Mouse (Mus musculus): ENCODE measurements at regions not wholly inside any gene's neighbourhood (a gene's known extent, or its start where the extent isn't known, plus 50 kb on each side); places are given as distances from the start of the nearest gene placed in this dataset.

DNA sequence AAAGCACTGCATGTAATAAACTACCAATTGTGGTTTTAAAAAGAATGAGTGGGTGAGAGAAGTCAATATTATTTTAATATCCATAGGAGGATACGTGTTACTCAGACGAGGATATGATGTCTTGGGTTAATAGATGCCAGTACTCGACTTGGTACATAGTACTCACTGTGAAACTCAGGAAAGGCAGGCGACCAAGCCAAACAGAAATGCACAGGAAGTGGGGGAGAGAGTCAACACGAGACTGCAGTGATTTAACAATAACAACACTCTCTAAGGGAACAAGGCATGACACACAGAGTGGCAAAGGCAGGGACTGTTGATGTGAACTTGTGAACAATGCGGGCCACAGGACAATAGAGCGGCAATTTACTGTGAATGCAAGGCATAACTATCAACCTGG, 464.6 kb downstream of the Etnk1 start:
- H3K4me2 ChIP-seq, result no peak overlapping the region
- H3K4me1 ChIP-seq (replicated peaks), result no peaks in the 10 kb centered on the region
- WGBS, result 73% methylated on average over 7 of the region's 7 CpGs
- no peaks in the 10 kb centered on the region for H3K27me3 ChIP-seq
- no peaks in the 10 kb centered on the region for H3K9me3 ChIP-seq
- ATAC-seq (ENCODE audit: low FRiP score), result no peak
- H3K27ac ChIP-seq, result no peak overlapping the region
- no peak overlapping the region for H3K4me3 ChIP-seq
- H3K36me3 ChIP-seq, result no peaks in the 10 kb centered on the region
- H3K9ac ChIP-seq, result no peak overlapping the region

GRCm38 (mm10) chr6:143633710-143634109, 466.7 kb downstream of the Etnk1 start:
- no peak overlapping the region for H3K4me2 ChIP-seq
- no peaks in the 10 kb centered on the region for H3K4me1 ChIP-seq (replicated peaks)
- H3K4me3 ChIP-seq, result no peak overlapping the region
- H3K27ac ChIP-seq, result no peak overlapping the region
- no peaks in the 10 kb centered on the region for H3K36me3 ChIP-seq
- H3K27me3 ChIP-seq, result no peaks in the 10 kb centered on the region
- 59% methylated on average over 6 of the region's 6 CpGs for WGBS
- no peak for ATAC-seq (ENCODE audit: low FRiP score)
- H3K9me3 ChIP-seq, result no peaks in the 10 kb centered on the region
- H3K9ac ChIP-seq, result no peak overlapping the region

DNA sequence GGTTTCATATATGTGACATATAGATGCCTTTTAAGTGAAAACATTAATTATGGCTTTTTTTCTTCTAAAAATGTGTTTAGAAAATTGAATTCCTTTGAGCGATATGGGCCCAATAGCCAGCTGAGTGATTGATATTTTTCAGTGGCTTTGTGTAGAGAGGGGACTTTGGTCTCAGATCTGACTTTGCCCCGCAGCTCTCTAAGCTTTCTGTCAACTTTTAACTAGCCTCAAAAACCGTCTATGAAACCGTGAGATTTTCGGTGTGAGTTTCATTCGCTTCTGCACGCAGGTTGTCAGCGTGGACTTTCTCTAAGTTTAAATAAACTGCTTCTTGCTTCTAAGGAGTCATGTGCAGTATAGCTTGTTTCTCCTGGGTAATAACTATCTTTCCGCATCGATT, 467.3 kb downstream of the Etnk1 start:
- no peak overlapping the region for H3K4me3 ChIP-seq
- no peak overlapping the region for H3K27ac ChIP-seq
- H3K4me2 ChIP-seq, result no peak overlapping the region
- no peaks in the 10 kb centered on the region for H3K4me1 ChIP-seq (replicated peaks)
- ATAC-seq (ENCODE audit: low FRiP score), result no peak
- H3K27me3 ChIP-seq, result no peaks in the 10 kb centered on the region
- H3K36me3 ChIP-seq, result no peaks in the 10 kb centered on the region
- no peaks in the 10 kb centered on the region for H3K9me3 ChIP-seq
- no peak overlapping the region for H3K9ac ChIP-seq
- 78% methylated on average over 10 of the region's 10 CpGs for WGBS

GRCm38 (mm10) chr6:143635043-143635442, 468.0 kb downstream of the Etnk1 start:
- no peaks in the 10 kb centered on the region for H3K4me1 ChIP-seq (replicated peaks)
- H3K36me3 ChIP-seq, result no peaks in the 10 kb centered on the region
- no peak overlapping the region for H3K4me3 ChIP-seq
- H3K27ac ChIP-seq, result no peak overlapping the region
- no peak overlapping the region for H3K4me2 ChIP-seq
- H3K9me3 ChIP-seq, result no peaks in the 10 kb centered on the region
- 82% methylated on average over 2 of the region's 2 CpGs for WGBS
- no peak overlapping the region for H3K9ac ChIP-seq
- no peak for ATAC-seq (ENCODE audit: low FRiP score)
- H3K27me3 ChIP-seq, result no peaks in the 10 kb centered on the region

DNA sequence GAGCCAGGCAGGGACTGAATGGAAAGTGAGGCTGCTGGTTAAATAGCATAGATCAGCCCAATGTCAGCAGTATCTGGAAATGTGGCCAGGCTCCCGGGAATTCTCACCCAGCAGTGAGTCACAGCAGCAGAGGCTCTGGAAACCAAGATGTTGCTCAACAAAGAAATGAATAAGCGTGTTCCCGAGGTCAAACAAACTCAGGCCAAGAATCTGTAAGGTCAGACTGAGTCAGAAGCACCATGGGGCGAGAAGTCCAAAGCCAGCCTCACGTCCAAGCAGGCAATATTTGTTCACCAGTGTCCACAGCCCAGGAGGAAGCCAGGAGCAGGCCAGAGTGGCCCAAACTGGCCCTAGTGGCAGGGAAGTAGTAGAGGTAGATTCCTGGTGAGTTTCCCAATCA, 473.6 kb downstream of the Etnk1 start:
- H3K27me3 ChIP-seq, result no peaks in the 10 kb centered on the region
- no peaks in the 10 kb centered on the region for H3K9me3 ChIP-seq
- H3K4me3 ChIP-seq, result no peak overlapping the region
- no peak overlapping the region for H3K27ac ChIP-seq
- 83% methylated on average over 5 of the region's 5 CpGs for WGBS
- H3K4me2 ChIP-seq, result no peak overlapping the region
- no peak for ATAC-seq (ENCODE audit: low FRiP score)
- H3K36me3 ChIP-seq, result no peaks in the 10 kb centered on the region
- no peaks in the 10 kb centered on the region for H3K4me1 ChIP-seq (replicated peaks)
- no peak overlapping the region for H3K9ac ChIP-seq

DNA sequence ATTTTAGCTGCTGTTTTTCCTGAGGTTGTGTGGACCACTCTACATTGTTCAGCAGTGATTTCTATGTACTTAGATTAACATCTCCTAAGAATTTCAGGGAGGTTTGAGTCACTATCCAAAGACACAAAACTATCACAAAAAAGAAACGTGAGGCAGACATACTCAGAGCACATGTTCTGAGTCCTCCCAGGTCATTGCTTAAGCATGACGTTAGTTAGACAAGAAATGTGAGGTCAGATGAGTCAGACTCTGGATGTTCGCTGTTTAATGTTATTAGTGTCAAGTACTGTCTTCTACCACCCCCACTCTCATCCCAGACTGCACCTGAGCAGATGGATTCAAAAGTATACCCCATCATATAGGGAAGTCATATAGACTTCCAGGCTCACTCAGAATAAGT, 475.0 kb downstream of the Etnk1 start:
- WGBS, result 83% methylated on average over 3 of the region's 3 CpGs
- no peak overlapping the region for H3K27ac ChIP-seq
- no peak overlapping the region for H3K4me3 ChIP-seq
- no peaks in the 10 kb centered on the region for H3K4me1 ChIP-seq (replicated peaks)
- H3K27me3 ChIP-seq, result no peaks in the 10 kb centered on the region
- no peak overlapping the region for H3K9ac ChIP-seq
- no peak overlapping the region for H3K4me2 ChIP-seq
- H3K9me3 ChIP-seq, result no peaks in the 10 kb centered on the region
- ATAC-seq (ENCODE audit: low FRiP score), result no peak
- no peaks in the 10 kb centered on the region for H3K36me3 ChIP-seq

DNA sequence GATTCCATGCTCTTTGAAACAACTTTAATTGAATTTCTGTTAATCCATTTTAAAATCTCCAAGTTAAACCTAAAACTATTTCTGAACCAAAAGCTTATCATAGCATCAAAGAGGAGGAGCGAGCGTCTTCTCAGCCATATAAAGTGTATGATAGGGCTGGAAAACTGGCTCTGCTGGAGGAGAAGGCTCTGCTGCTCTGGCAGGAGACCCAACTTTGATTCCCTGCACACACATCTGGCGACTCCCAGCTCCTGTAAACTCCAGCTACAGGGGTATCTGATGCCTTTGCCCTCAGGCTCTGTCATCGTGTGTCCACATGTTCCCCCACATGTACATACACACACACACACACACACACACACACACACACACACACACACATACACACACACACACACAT, 479.0 kb downstream of the Etnk1 start:
- WGBS, result 88% methylated on average over 4 of the region's 4 CpGs

GRCm38 (mm10) chr6:143648501-143648900, 481.5 kb downstream of the Etnk1 start:
- Histone ChIP-seq H3K27ac (no peak overlapping the region), H3K9ac (no peak overlapping the region), H3K36me3 (no peaks in the 10 kb centered on the region; the same call in 1 of the 2 replicates), H3K4me1 (replicated peaks) (no peaks in the 10 kb centered on the region), H3K9me3 (peaks cover 9% of the 10 kb centered on the region), H3K4me2 (no peak overlapping the region), H3K4me3 (no peak overlapping the region), H3K27me3 (no peaks in the 10 kb centered on the region)
- WGBS, result 72% methylated on average over 3 of the region's 3 CpGs
- ATAC-seq (ENCODE audit: low FRiP score), result no peak

More for the DNA sequence above, 479.0 kb downstream of the Etnk1 start:
- Histone ChIP-seq H3K27ac (no peak overlapping the region), H3K9ac (no peak overlapping the region), H3K9me3 (no peaks in the 10 kb centered on the region), H3K27me3 (no peaks in the 10 kb centered on the region), H3K4me3 (no peak overlapping the region), H3K36me3 (no peaks in the 10 kb centered on the region), H3K4me2 (no peak overlapping the region), H3K4me1 (replicated peaks) (no peaks in the 10 kb centered on the region)
- ATAC-seq (ENCODE audit: low FRiP score), result no peak

DNA sequence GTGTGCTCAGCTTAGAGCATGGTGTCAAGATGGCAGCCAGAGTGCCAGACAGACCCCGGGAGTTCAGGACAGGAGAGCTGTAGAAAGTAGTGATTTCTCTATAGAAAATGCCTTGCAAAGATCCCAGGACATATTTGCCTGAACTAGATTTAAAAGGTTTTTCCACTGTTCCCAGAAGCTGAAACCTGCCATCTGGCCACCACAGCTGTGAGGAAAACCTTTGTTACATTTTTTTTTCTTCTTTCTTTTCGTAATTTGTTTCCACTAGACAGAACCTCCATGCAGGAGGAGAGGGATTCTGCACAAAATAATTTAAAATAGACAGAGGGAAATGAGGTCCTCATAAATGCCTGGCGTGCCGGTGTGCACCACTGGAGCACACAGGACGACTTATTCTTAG, 489.6 kb downstream of the Etnk1 start:
- Histone ChIP-seq H3K9me3 (peaks cover 16% of the 10 kb centered on the region), H3K4me2 (no peak overlapping the region), H3K27ac (no peak overlapping the region), H3K36me3 (no peaks in the 10 kb centered on the region; the same call in 1 of the 2 replicates), H3K9ac (no peak overlapping the region), H3K4me1 (replicated peaks) (no peaks in the 10 kb centered on the region), H3K27me3 (no peaks in the 10 kb centered on the region), H3K4me3 (no peak overlapping the region)
- 67% methylated on average over 5 of the region's 5 CpGs for WGBS
- no peak for ATAC-seq (ENCODE audit: low FRiP score)

DNA sequence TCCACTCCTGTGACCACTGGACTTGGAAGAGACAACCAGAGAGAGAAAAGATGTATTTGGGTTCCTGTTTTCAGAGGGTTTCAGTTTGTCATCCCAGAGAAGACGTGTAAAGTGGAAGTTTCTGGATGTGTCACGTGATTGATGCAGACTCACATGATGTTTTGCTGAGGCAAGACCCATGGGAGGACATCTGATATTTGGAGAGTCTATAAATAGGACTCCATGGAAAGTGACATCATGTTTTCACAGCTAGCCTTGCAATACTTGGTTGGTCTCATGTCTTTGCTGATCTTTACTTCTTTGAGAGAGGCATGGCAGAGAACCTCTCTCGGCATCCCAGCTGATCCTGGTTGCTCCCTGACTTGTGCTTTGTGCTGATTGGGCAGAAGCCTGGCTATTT, 493.8 kb downstream of the Etnk1 start:
- Histone ChIP-seq H3K4me1 (replicated peaks) (no peaks in the 10 kb centered on the region), H3K27ac (no peak overlapping the region), H3K27me3 (no peaks in the 10 kb centered on the region), H3K4me2 (no peak overlapping the region), H3K9me3 (no peaks in the 10 kb centered on the region), H3K4me3 (no peak overlapping the region), H3K36me3 (no peaks in the 10 kb centered on the region), H3K9ac (no peak overlapping the region)
- 87% methylated on average over 3 of the region's 3 CpGs for WGBS
- ATAC-seq (ENCODE audit: low FRiP score), result no peak

- WGBS, result 92% methylated on average over 7 of the region's 7 CpGs
- ATAC-seq (ENCODE audit: low FRiP score), result no peak
- Histone ChIP-seq H3K9ac (no peak overlapping the region), H3K9me3 (no peaks in the 10 kb centered on the region), H3K4me3 (no peak overlapping the region), H3K36me3 (no peaks in the 10 kb centered on the region), H3K27ac (no peak overlapping the region), H3K27me3 (no peaks in the 10 kb centered on the region), H3K4me2 (no peak overlapping the region), H3K4me1 (replicated peaks) (no peaks in the 10 kb centered on the region)
Observed at GRCm38 (mm10) chr6:143663306-143663705, 496.3 kb downstream of the Etnk1 start.

DNA sequence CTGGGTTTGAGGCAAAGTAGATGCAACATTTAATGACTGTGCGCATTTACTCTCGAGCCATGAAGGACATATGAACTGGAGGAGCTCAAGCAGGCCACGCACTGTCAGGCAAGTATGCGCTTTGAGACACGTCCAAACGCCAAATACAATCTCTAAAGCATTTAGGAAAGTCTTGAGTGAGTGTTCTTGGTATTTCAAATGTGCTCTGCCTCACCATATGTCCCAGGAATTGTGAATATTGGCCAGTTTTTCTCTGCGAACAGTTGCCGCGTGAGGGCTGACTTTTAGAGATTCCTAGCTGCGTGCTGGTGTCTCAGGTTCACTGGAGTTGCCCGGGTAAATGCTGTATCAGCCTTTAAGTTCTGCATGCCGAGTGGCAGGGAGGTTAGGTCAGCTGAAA, 498.4 kb downstream of the Etnk1 start:
- Histone ChIP-seq H3K27ac (no peak overlapping the region), H3K9ac (no peak overlapping the region), H3K4me2 (no peak overlapping the region), H3K27me3 (no peaks in the 10 kb centered on the region), H3K4me1 (replicated peaks) (no peaks in the 10 kb centered on the region), H3K9me3 (no peaks in the 10 kb centered on the region), H3K36me3 (no peaks in the 10 kb centered on the region), H3K4me3 (no peak overlapping the region)
- no peak for ATAC-seq (ENCODE audit: low FRiP score)
- WGBS, result 90% methylated on average over 12 of the region's 12 CpGs

GRCm38 (mm10) chr6:143668551-143668950, 501.5 kb downstream of the Etnk1 start:
- Histone ChIP-seq H3K4me3 (no peak overlapping the region), H3K27ac (no peak overlapping the region), H3K36me3 (no peaks in the 10 kb centered on the region), H3K4me1 (replicated peaks) (no peaks in the 10 kb centered on the region), H3K4me2 (no peak overlapping the region), H3K9ac (no peak overlapping the region), H3K9me3 (no peaks in the 10 kb centered on the region), H3K27me3 (no peaks in the 10 kb centered on the region)
- no peak for ATAC-seq (ENCODE audit: low FRiP score)
- WGBS, result 89% methylated on average over 4 of the region's 4 CpGs
